Mouse (Mus musculus) ES-E14 (cell line): ENCODE results near the gene Htr5b. TPM values are rescaled to one million over a fixed set of nuclear protein-coding genes. Genes with fewer than 3 reads are reported as not detected.

ENCODE experiments used
- DNase-seq: peaks from one replicate; pipeline ENCODE4 v3.0.0-alpha.2; 2013; ENCODE audit warnings: low read depth, low spot score
- H3K27ac ChIP-seq: 2 replicates; pipeline ENCODE4 v1.5.1; 2012; ENCODE audit warnings: low read depth, mild to moderate bottlenecking, low read length, moderate library complexity, mixed read lengths; ENCODE audit not compliant: poor library complexity, insufficient read depth, severe bottlenecking
- H3K36me3 ChIP-seq: 2 replicates; pipeline ENCODE4 v1.6.1; 2012; ENCODE audit warnings: mild to moderate bottlenecking, low read length, moderate library complexity, mixed read lengths; ENCODE audit not compliant: control insufficient read depth, poor library complexity, insufficient read depth, severe bottlenecking
- H3K4me1 ChIP-seq, 2 experiments: fragments of 150-350 bp in 1 of 2; sonication (generic) in 1 of 2; 2 replicates each; pipeline ENCODE4 v1.6.1; 2012; ENCODE audit warnings: low read length in 2 of 2, mild to moderate bottlenecking in 1 of 2, mixed read lengths in 1 of 2; ENCODE audit not compliant: control insufficient read depth in 2 of 2, insufficient read depth in 2 of 2, poor library complexity in 1 of 2
- H3K4me3 ChIP-seq, 2 experiments: fragments of 150-350 bp in 1 of 2; sonication (generic) in 1 of 2; 2 replicates each; pipeline ENCODE4 v1.5.1; 2012; ENCODE audit warnings: low read length in 2 of 2, low read depth in 1 of 2, mild to moderate bottlenecking in 1 of 2, mixed read lengths in 1 of 2; ENCODE audit not compliant: insufficient read depth in 1 of 2, poor library complexity in 1 of 2, severe bottlenecking in 1 of 2
- H3K9ac ChIP-seq: 2 replicates; pipeline ENCODE4 v1.6.1; 2012; ENCODE audit warnings: low read depth, mild to moderate bottlenecking, low read length, mixed read lengths; ENCODE audit not compliant: poor library complexity, insufficient read depth, severe bottlenecking
- H3K9me3 ChIP-seq: fragments of 150-350 bp; sonication (generic); 2 replicates; pipeline ENCODE4 v1.6.1; 2012; ENCODE audit warnings: low read depth, mild to moderate bottlenecking, low read length; ENCODE audit not compliant: control insufficient read depth, insufficient read depth
- CHD2 ChIP-seq: IDR thresholded peaks from 2 replicates; pipeline ENCODE4 v1.6.1; 2014; ENCODE audit warnings: mild to moderate bottlenecking, low read depth, low read length, inconsistent platforms
- HCFC1 ChIP-seq: IDR thresholded peaks from 2 replicates; pipeline ENCODE4 v1.6.1; 2012; ENCODE audit warnings: low read length, inconsistent platforms, borderline replicate concordance; ENCODE audit not compliant: insufficient read depth
- MAFK ChIP-seq: IDR thresholded peaks from 2 replicates; pipeline ENCODE4 v1.6.1; 2014; ENCODE audit warnings: mild to moderate bottlenecking, low read depth, low read length, inconsistent platforms; ENCODE audit not compliant: insufficient read depth
- ZC3H11A ChIP-seq: IDR thresholded peaks from 2 replicates; pipeline ENCODE4 v1.6.1; 2012; ENCODE audit warnings: low read depth, mild to moderate bottlenecking, inconsistent platforms, low read length, borderline replicate concordance
- ZNF384 ChIP-seq: IDR thresholded peaks from 2 replicates; pipeline ENCODE4 v1.6.1; 2012; ENCODE audit warnings: low read depth, low read length, inconsistent platforms
- in situ Hi-C, 2 experiments: fragments of 600-800 bp; cut with MboI; formaldehyde crosslinking; loops; one replicate each; pipeline ENCODE4 v1.15.1; 2025; ENCODE audit warnings: low sequenced_read_pairs in 2 of 2, inconsistent platforms in 1 of 2; ENCODE audit not compliant: unreplicated experiment in 2 of 2
- total RNA-seq: library from RNA; depleted of rRNA; stranded (reverse); fragments of 300-350 nt; gene quantifications from 2 replicates; pipeline ENCODE4 v1.2.3, GENCODE M21; 2012; rRNA removed

Htr5b gene
- total RNA-seq, result 0.98 and 1.0 TPM in 2 replicates

GRCm38 (mm10) chr1:121528399-121528720 lies at the start of gene Htr5b:
Gene Htr5b, minus strand, starts transcription at chr1:121528465.
- in situ Hi-C loops, result no loop called here
- TF ChIP-seq ZNF384, result no peak
- TF ChIP-seq ZC3H11A, result no peak
- no peak for TF ChIP-seq MAFK
- peaks cover 0 to 4% of the 10 kb centered on the region in 2 experiments; a peak in 2 of 4 replicates for H3K4me1 ChIP-seq
- peak within 1 kb of the TSS; percentile 46 to 55 for H3K4me3 ChIP-seq
- no peak within 1 kb of the TSS for H3K9ac ChIP-seq
- no peak within 1 kb of the TSS for H3K27ac ChIP-seq
- DNase-seq, result peak; percentile 66
- no peaks in the 10 kb centered on the region for H3K9me3 ChIP-seq
- no peaks in the 10 kb centered on the region for H3K36me3 ChIP-seq

- Histone ChIP-seq H3K9me3 (no peaks in the 10 kb centered on the region), H3K4me3 (no peak overlapping the region), H3K9ac (no peak overlapping the region), H3K4me1 (no peaks in the 10 kb centered on the region), H3K36me3 (no peaks in the 10 kb centered on the region), H3K27ac (no peak overlapping the region)
- peak; percentile 9 for DNase-seq
- in situ Hi-C loops, result no loop called here
- TF ChIP-seq HCFC1, result no peak
- TF ChIP-seq ZC3H11A, result no peak
- TF ChIP-seq MAFK, result no peak
- TF ChIP-seq CHD2, result no peak
- TF ChIP-seq ZNF384, result no peak
Observed at GRCm38 (mm10) chr1:121577491-121577890, 49.2 kb upstream of the Htr5b start.

GRCm38 (mm10) chr1:121570522-121570921 lies 42.3 kb upstream of the Htr5b start:
- Histone ChIP-seq H3K9me3 (no peaks in the 10 kb centered on the region), H3K4me3 (no peak overlapping the region), H3K9ac (no peak overlapping the region), H3K27ac (no peak overlapping the region), H3K4me1 (no peaks in the 10 kb centered on the region; a peak in 1 of 4 replicates), H3K36me3 (no peaks in the 10 kb centered on the region; the same call in 1 of the 2 replicates)
- TF ChIP-seq ZNF384, result no peak
- TF ChIP-seq HCFC1, result no peak
- no peak for TF ChIP-seq CHD2
- no peak for TF ChIP-seq MAFK
- TF ChIP-seq ZC3H11A, result no peak
- in situ Hi-C loops, result no loop called here
- DNase-seq, result no peak

GRCm38 (mm10) chr1:121567521-121568489 lies 39.5 kb upstream of the Htr5b start, which contains the start of gene Ddx18:
Gene Ddx18, minus strand, starts transcription at chr1:121567989.
- in situ Hi-C loops, result no loop called here
- H3K36me3 ChIP-seq, result peaks cover 14% of the 10 kb centered on the region

More at GRCm38 (mm10) chr1:121567521-121568489, 39.5 kb upstream of the Htr5b start, which contains the start of gene Ddx18:
- H3K4me1 ChIP-seq, result no peaks in the 10 kb centered on the region; a peak in 1 of 4 replicates
- H3K27ac ChIP-seq, result no peak within 1 kb of the TSS
- peak; percentile 93 for DNase-seq
- peak within 1 kb of the TSS; percentile 93 to 100 for H3K4me3 ChIP-seq
- TF ChIP-seq ZC3H11A, result no peak
- no peak for TF ChIP-seq ZNF384
- TF ChIP-seq HCFC1, result peak; percentile 86
- TF ChIP-seq CHD2, result no peak
- TF ChIP-seq MAFK, result no peak
- no peaks in the 10 kb centered on the region for H3K9me3 ChIP-seq
- H3K9ac ChIP-seq, result peak within 1 kb of the TSS; percentile 99
